Mouse (Mus musculus) heart, adult 2 months (tissue): ENCODE results near the gene Clcn2. TPM values are rescaled to one million over a fixed set of nuclear protein-coding genes. Genes with fewer than 3 reads are reported as not detected.
"Not testable (repeated sequence)": the region's sequence is repeated elsewhere in the genome, so short reads cannot be mapped to it uniquely, and the experiment has no call there.

Experiments
- DNase-seq, 2 experiments: peaks; one replicate each; pipeline ENCODE4 v3.0.0; 2021
- H3K27ac ChIP-seq: fragments of 200-600 bp; 2 replicates; pipeline ENCODE4 v1.8.1; 2022
- H3K27me3 ChIP-seq: fragments of 200-500 bp; 2 replicates; pipeline ENCODE4 v1.6.1; 2012; ENCODE audit warnings: mild to moderate bottlenecking, low read length, inconsistent platforms, mixed read lengths; ENCODE audit not compliant: control insufficient read depth, insufficient read depth
- H3K36me3 ChIP-seq: fragments of 200-500 bp; 2 replicates; pipeline ENCODE4 v1.6.1; 2012; ENCODE audit warnings: low read length, inconsistent platforms; ENCODE audit not compliant: control insufficient read depth, insufficient read depth
- H3K4me1 ChIP-seq: fragments of 200-500 bp; 2 replicates; pipeline ENCODE4 v1.6.1; 2011; ENCODE audit warnings: low read length; ENCODE audit not compliant: control insufficient read depth, insufficient read depth
- H3K4me3 ChIP-seq: fragments of 200-600 bp; 2 replicates; pipeline ENCODE4 v1.8.1; 2022
- H3K79me2 ChIP-seq: fragments of 200-500 bp; replicated peaks from 2 replicates; pipeline ENCODE4 v1.6.1; 2012; ENCODE audit warnings: mild to moderate bottlenecking, inconsistent platforms, low read length, moderate library complexity, mixed read lengths; ENCODE audit not compliant: control insufficient read depth, insufficient read depth
- H3K9ac ChIP-seq: fragments of 200-500 bp; 2 replicates; pipeline ENCODE4 v1.6.1; 2012; ENCODE audit warnings: low read depth, mild to moderate bottlenecking, control low read depth, inconsistent platforms, low read length, mixed read lengths
- CTCF ChIP-seq: fragments of 200-600 bp; IDR thresholded peaks from 2 replicates; pipeline ENCODE4 v1.8.1; 2022; ENCODE audit warnings: antibody characterized with exemption, mild to moderate bottlenecking, moderate library complexity
- EP300 ChIP-seq: fragments of 200-500 bp; IDR thresholded peaks from 2 replicates; pipeline ENCODE4 v1.6.1; 2011; ENCODE audit warnings: low read depth, low read length, control low read depth; ENCODE audit not compliant: insufficient read depth
- POLR2A ChIP-seq: fragments of 200-500 bp; IDR thresholded peaks from 2 replicates; pipeline ENCODE4 v1.6.1; 2011; ENCODE audit warnings: mild to moderate bottlenecking, low read depth, low read length, control low read depth; ENCODE audit not compliant: insufficient read depth
- WGBS: fragments of 180-500 bp; shearing (Covaris S2); methylation state at CpG from one replicate; pipeline ENCODE4 v1.1.7; 2018; 5-methylcytosine and 5-hydroxymethylcytosine counted together
- intact Hi-C: fragments of 180-260 bp; cut with DNase I; formaldehyde crosslinking; loops from one replicate; pipeline ENCODE4 v1.15.1; 2025
- polyA plus RNA-seq: library from polyadenylated mRNA; depleted of rRNA; stranded (reverse); fragments of >200 nt; gene quantifications from 2 replicates; pipeline ENCODE4 v1.2.3, GENCODE M21; 2012; rRNA removed
- total RNA-seq, 2 experiments: library from RNA; stranded (reverse); gene quantifications; 2 replicates each; pipeline ENCODE4 v1.2.3; 2021

The Clcn2 gene
- total and polyA plus RNA-seq, 3 experiments = 1.3 to 8.0 (median 1.8) TPM

GRCm38 (mm10) chr16:20671886-20672285 is 45.7 kb downstream of the Clcn2 start:
- no peak overlapping the region; the same call in 1 of the 2 replicates for H3K4me3 ChIP-seq
- H3K36me3 ChIP-seq = peaks cover 12% of the 10 kb centered on the region; the same call in 1 of the 2 replicates
- DNase-seq = no peak
- intact Hi-C loops = loop anchor here (1.0 to 5.0 kb wide), 3 partner anchors 21 to 135 kb away; partner anchors contain the start of genes Ap2m1, Clcn2, Polr2h and Psmd2
- H3K27ac ChIP-seq = peak overlapping the region; percentile 82; the same call in 1 of the 2 replicates
- H3K4me1 ChIP-seq = peaks cover 9% of the 10 kb centered on the region
- no peak for TF ChIP-seq CTCF
- no peak for TF ChIP-seq POLR2A
- TF ChIP-seq EP300 = no peak
- H3K9ac ChIP-seq = no peak overlapping the region
- 30% methylated on average over 6 of the region's 6 CpGs for WGBS
- H3K27me3 ChIP-seq = no peaks in the 10 kb centered on the region
- peaks cover 12% of the 10 kb centered on the region for H3K79me2 ChIP-seq

- 82% methylated on average over 3 of the region's 3 CpGs for WGBS
- Histone ChIP-seq H3K4me3 (no peak overlapping the region), H3K27ac (no peak overlapping the region), H3K27me3 (no peaks in the 10 kb centered on the region), H3K4me1 (peaks cover 9% of the 10 kb centered on the region), H3K36me3 (peaks cover 6% of the 10 kb centered on the region; the same call in 1 of the 2 replicates), H3K9ac (no peak overlapping the region), H3K79me2 (peaks cover 11% of the 10 kb centered on the region)
- intact Hi-C loops = loop anchor here (5.0 kb wide), 1 partner anchor 133 kb away; the partner anchor contains the start of gene Ap2m1
- TF ChIP-seq EP300 = no peak
- TF ChIP-seq CTCF = no peak
- no peak for TF ChIP-seq POLR2A
- DNase-seq = no peak
Measured at GRCm38 (mm10) chr16:20670291-20670690, 47.3 kb downstream of the Clcn2 start.

GRCm38 (mm10) chr16:20668013-20668412 is 49.5 kb downstream of the Clcn2 start, which contains the start of gene Eif4g1:
Gene Eif4g1 (plus strand): TSS chr16:20668313.
- DNase-seq, H3K36me3 ChIP-seq, H3K27me3 ChIP-seq, H3K27ac ChIP-seq, H3K9ac ChIP-seq, H3K79me2 ChIP-seq, intact Hi-C loops, H3K4me3 ChIP-seq, H3K4me1 ChIP-seq: not testable (repeated sequence)
- 96% methylated on average over 4 of the region's 6 CpGs for WGBS

GRCm38 (mm10) chr16:20657661-20658060 is 59.9 kb downstream of the Clcn2 start:
- H3K4me1 ChIP-seq = peaks cover 1% of the 10 kb centered on the region; the same call in 1 of the 2 replicates
- no peak overlapping the region for H3K4me3 ChIP-seq
- H3K9ac ChIP-seq = no peak overlapping the region
- H3K79me2 ChIP-seq = peaks cover 1% of the 10 kb centered on the region; the same call in 1 of the 2 replicates
- no peak overlapping the region for H3K27ac ChIP-seq
- H3K36me3 ChIP-seq = peaks cover 5% of the 10 kb centered on the region
- WGBS = 82% methylated on average over 4 of the region's 4 CpGs
- no peak for DNase-seq
- intact Hi-C loops = no loop called here
- H3K27me3 ChIP-seq = no peaks in the 10 kb centered on the region
- TF ChIP-seq CTCF (no peak), POLR2A (no peak), EP300 (no peak)

- TF ChIP-seq EP300 = no peak
- TF ChIP-seq CTCF = peak; percentile 37
- Histone ChIP-seq H3K4me1 (peaks cover 4% of the 10 kb centered on the region), H3K4me3 (no peak overlapping the region), H3K27ac (no peak overlapping the region), H3K36me3 (peaks cover 8% of the 10 kb centered on the region), H3K79me2 (peaks cover 5% of the 10 kb centered on the region), H3K9ac (no peak overlapping the region), H3K27me3 (no peaks in the 10 kb centered on the region)
- 43% methylated on average over 2 of the region's 2 CpGs for WGBS
- DNase-seq = no peak
- intact Hi-C loops = loop anchor here (2.0 to 5.0 kb wide), 2 partner anchors 105 to 136 kb away; partner anchors contain the start of genes Abcf3 and Dvl3
Measured at GRCm38 (mm10) chr16:20653315-20653714, 64.2 kb downstream of the Clcn2 start.

Other genes with a start within 250 kb of the Clcn2 start
- gene Eif2b5, start 218.9 kb downstream of the Clcn2 start, total RNA-seq = 10 to 100 TPM; 49.9 to 60.1 TPM
- gene Eif2b5, start 218.9 kb downstream of the Clcn2 start, polyA plus RNA-seq = 26.0 and 40.5 TPM in 2 replicates
- gene Dvl3, start 200.8 kb downstream of the Clcn2 start, total RNA-seq = 10 to 100 TPM; 46.0 to 49.7 TPM
- gene Dvl3, start 200.8 kb downstream of the Clcn2 start, polyA plus RNA-seq = 28.7 and 32.9 TPM in 2 replicates
- gene Ap2m1, start 182.3 kb downstream of the Clcn2 start, total RNA-seq = 100 to 1,000 TPM; 195 to 211 TPM
- 307 and 322 TPM in 2 replicates for gene Ap2m1, start 182.3 kb downstream of the Clcn2 start, polyA plus RNA-seq
- 10 to 100 TPM; 72.9 to 74.4 TPM for gene Abcf3, start 169.2 kb downstream of the Clcn2 start, total RNA-seq
- 36.0 and 52.5 TPM in 2 replicates for gene Abcf3, start 169.2 kb downstream of the Clcn2 start, polyA plus RNA-seq
- under 1 TPM in 1 of 2 experiments, not detected in 1; 0.18 TPM for gene Vwa5b2, start 128.3 kb downstream of the Clcn2 start, total RNA-seq
- 0.06 TPM in 1 of 2 replicates, not detected in the other for gene Vwa5b2, start 128.3 kb downstream of the Clcn2 start, polyA plus RNA-seq
- 1 to 10 TPM; 5.7 to 7.7 TPM for gene Eef1akmt4, start 106.2 kb downstream of the Clcn2 start, total RNA-seq
- 9.1 and 12.8 TPM in 2 replicates for gene Eef1akmt4, start 106.2 kb downstream of the Clcn2 start, polyA plus RNA-seq
- gene Gm49333, start 106.1 kb downstream of the Clcn2 start, total RNA-seq = under 1 TPM in 1 of 2 experiments, not detected in 1; 0.43 TPM
- 0.10 and 0.61 TPM in 2 replicates for gene Gm49333, start 106.1 kb downstream of the Clcn2 start, polyA plus RNA-seq
- 10 to 100 TPM in 1 of 2 experiments, 1 to 10 TPM in 1; 9.9 to 10.4 TPM for gene Alg3, start 106.0 kb downstream of the Clcn2 start, total RNA-seq
- 19.2 and 19.5 TPM in 2 replicates for gene Alg3, start 106.0 kb downstream of the Clcn2 start, polyA plus RNA-seq
- 1 to 10 TPM; 1.2 to 1.4 TPM for gene Camk2n2, start 96.5 kb downstream of the Clcn2 start, total RNA-seq
- gene Camk2n2, start 96.5 kb downstream of the Clcn2 start, polyA plus RNA-seq = 1.2 and 1.4 TPM in 2 replicates
- under 1 TPM; 0.42 to 0.66 TPM for gene Ece2, start 87.9 kb downstream of the Clcn2 start, total RNA-seq
- 0.68 and 0.97 TPM in 2 replicates for gene Ece2, start 87.9 kb downstream of the Clcn2 start, polyA plus RNA-seq
- gene Psmd2, start 66.1 kb downstream of the Clcn2 start, total RNA-seq = 100 to 1,000 TPM; 180 to 212 TPM
- gene Psmd2, start 66.1 kb downstream of the Clcn2 start, polyA plus RNA-seq = 96.9 and 178 TPM in 2 replicates
- 100 to 1,000 TPM; 344 to 420 TPM for gene Eif4g1, start 49.4 kb downstream of the Clcn2 start, total RNA-seq
- 343 and 423 TPM in 2 replicates for gene Eif4g1, start 49.4 kb downstream of the Clcn2 start, polyA plus RNA-seq
- gene Fam131a, start 24.5 kb downstream of the Clcn2 start, total RNA-seq = 10 to 100 TPM; 22.2 to 24.6 TPM
- gene Fam131a, start 24.5 kb downstream of the Clcn2 start, polyA plus RNA-seq = 31.3 and 40.5 TPM in 2 replicates
- gene Polr2h, start 81 bp downstream of the Clcn2 start, total RNA-seq = 1 to 10 TPM; 9.0 TPM
- gene Polr2h, start 81 bp downstream of the Clcn2 start, polyA plus RNA-seq = 11.8 and 12.6 TPM in 2 replicates
- gene Chrd, start 15.4 kb upstream of the Clcn2 start, total RNA-seq = 1 to 10 TPM; 2.0 to 2.2 TPM
- 3.6 and 4.8 TPM in 2 replicates for gene Chrd, start 15.4 kb upstream of the Clcn2 start, polyA plus RNA-seq
- under 1 TPM in 1 of 2 experiments, not detected in 1; 0.18 TPM for gene Thpo, start 16.8 kb upstream of the Clcn2 start, total RNA-seq
- gene Thpo, start 16.8 kb upstream of the Clcn2 start, polyA plus RNA-seq = 0.41 and 0.84 TPM in 2 replicates